Mouse (Mus musculus): ENCODE measurements around the gene Gpr65. TPM values are rescaled to one million over a fixed set of nuclear protein-coding genes. Genes with fewer than 3 reads are reported as not detected.
A peak's percentile ranks its signal among the peaks of the same experiment; 100 is the strongest.

Gpr65 gene
- total and polyA plus RNA-seq, 3 experiments: 31.9 to 80.5 (median 80.3) TPM

- in situ Hi-C loops (cut with MboI; ENCODE audit: low pct_ligation_motif_present, low pct_unique_long_range_greater_than_20kb, low sequenced_read_pairs): no loop called here
- H3K4me3 ChIP-seq (replicated peaks in 1 of 3; ENCODE audit: low read depth in 2 of 3, low read length in 2 of 3, poor library complexity in 1 of 3): no peak overlapping the region
- 0 out of 2 replicates have a peak, but pooled peaks have one; percentile 65 for TF ChIP-seq SIN3A (IDR thresholded peaks at IDR 0.05; ENCODE audit: low read length)
- no peak for TF ChIP-seq PAX5 (IDR thresholded peaks at IDR 0.05; ENCODE audit: low read length)
- no peak for TF ChIP-seq E2F4 (IDR thresholded peaks at IDR 0.05; ENCODE audit: insufficient replicate concordance, low read depth, low read length)
- TF ChIP-seq CHD1 (IDR thresholded peaks at IDR 0.05; ENCODE audit: low read depth, low read length): no peak
- no peak for TF ChIP-seq UBTF (IDR thresholded peaks at IDR 0.05; ENCODE audit: low read depth, low read length)
- TF ChIP-seq IRF4 (IDR thresholded peaks at IDR 0.05; ENCODE audit: low read depth, low read length): peak; percentile 90
- peak; percentile 83 for TF ChIP-seq JUN (IDR thresholded peaks at IDR 0.05; ENCODE audit: insufficient read depth, low read depth, low read length)
- no peak for TF ChIP-seq POLR2AphosphoS2 (IDR thresholded peaks at IDR 0.05; ENCODE audit: low read depth, low read length)
- TF ChIP-seq ZMIZ1 (IDR thresholded peaks at IDR 0.05; ENCODE audit: low read depth, low read length): peak; percentile 70; the same call in 1 of the 2 replicates
- TF ChIP-seq HCFC1 (IDR thresholded peaks at IDR 0.05; ENCODE audit: low read depth, low read length): no peak
- TF ChIP-seq KAT2A (IDR thresholded peaks at IDR 0.05; ENCODE audit: insufficient replicate concordance, low read length): no peak
- 0 out of 2 replicates have a peak, but pooled peaks have one; percentile 15 for TF ChIP-seq TBP (conservative IDR thresholded peaks at IDR 0.05; ENCODE audit: low read depth, low read length)
- peak; percentile 15 to 82; a peak in 2 of 4 replicates for TF ChIP-seq CTCF (conservative IDR thresholded peaks at IDR 0.05 in 1 of 2, IDR thresholded peaks at IDR 0.05 in 1 of 2; ENCODE audit: low read depth in 2 of 2, low read length in 2 of 2)
- TF ChIP-seq TCF12 (IDR thresholded peaks at IDR 0.05; ENCODE audit: low read depth, low read length): no peak
- TF ChIP-seq RCOR1 (conservative IDR thresholded peaks at IDR 0.05; ENCODE audit: low read depth, low read length): peak; percentile 78; the same call in 1 of the 2 replicates
- TF ChIP-seq BHLHE40 (IDR thresholded peaks at IDR 0.05; ENCODE audit: low read depth, low read length): peak; percentile 23; the same call in 1 of the 2 replicates
- TF ChIP-seq ETS1 (conservative IDR thresholded peaks at IDR 0.05; ENCODE audit: low read depth, low read length): 0 out of 2 replicates have a peak, but pooled peaks have one; percentile 8
- TF ChIP-seq RAD21 (IDR thresholded peaks at IDR 0.05; ENCODE audit: low read depth, low read length): peak; percentile 62
- TF ChIP-seq MEF2A (IDR thresholded peaks at IDR 0.05; ENCODE audit: borderline replicate concordance, low read depth, low read length): peak; percentile 86
- no peak for TF ChIP-seq GABPA (IDR thresholded peaks at IDR 0.05; ENCODE audit: insufficient replicate concordance, low read depth, low read length)
- no peak for TF ChIP-seq ZNF384 (IDR thresholded peaks at IDR 0.05; ENCODE audit: low read depth, low read length)
- TF ChIP-seq ZC3H11A (IDR thresholded peaks at IDR 0.05; ENCODE audit: low read depth, low read length): peak; percentile 27; the same call in 1 of the 2 replicates
- TF ChIP-seq JUND (conservative IDR thresholded peaks at IDR 0.05; ENCODE audit: low read depth, low read length): peak; percentile 88
- TF ChIP-seq MAZ (IDR thresholded peaks at IDR 0.05; ENCODE audit: low read depth, low read length): peak; percentile 72; the same call in 1 of the 2 replicates
- 0 out of 2 replicates have a peak, but pooled peaks have one; percentile 54 for TF ChIP-seq MXI1 (IDR thresholded peaks at IDR 0.05; ENCODE audit: low read depth, low read length)
- TF ChIP-seq USF1 (IDR thresholded peaks at IDR 0.05; ENCODE audit: low read depth, low read length): no peak
- no peak for TF ChIP-seq USF2 (conservative IDR thresholded peaks at IDR 0.05; ENCODE audit: low read depth, low read length)
- TF ChIP-seq SMC3 (IDR thresholded peaks at IDR 0.05; ENCODE audit: low read depth, low read length): peak; percentile 84
- TF ChIP-seq ELF1 (IDR thresholded peaks at IDR 0.05; ENCODE audit: low read depth, low read length): peak; percentile 84
- no peak for TF ChIP-seq NRF1 (IDR thresholded peaks at IDR 0.05; ENCODE audit: low read depth, low read length)
- TF ChIP-seq NELFE (IDR thresholded peaks at IDR 0.05; ENCODE audit: low read depth, low read length): no peak
- no peak; the same call in 1 of the 2 replicates for TF ChIP-seq CHD2 (IDR thresholded peaks at IDR 0.05; ENCODE audit: low read length)
- TF ChIP-seq MAX (IDR thresholded peaks at IDR 0.05; ENCODE audit: low read length): no peak; the same call in none of the 2 replicates
- TF ChIP-seq MYC (IDR thresholded peaks at IDR 0.05; ENCODE audit: low read depth, low read length): no peak
- TF ChIP-seq EP300 (IDR thresholded peaks at IDR 0.05; ENCODE audit: low read length): peak; percentile 70
- peak; percentile 21; the same call in 1 of the 2 replicates for TF ChIP-seq POLR2A (IDR thresholded peaks at IDR 0.05; ENCODE audit: low read depth, low read length)
- no peak for TF ChIP-seq ZKSCAN1 (IDR thresholded peaks at IDR 0.05; ENCODE audit: borderline replicate concordance, low read depth, low read length)
- TF ChIP-seq MAFK (IDR thresholded peaks at IDR 0.05; ENCODE audit: insufficient replicate concordance, low read length): no peak
- H3K79me2 ChIP-seq (replicated peaks; ENCODE audit: control insufficient read depth, extremely low read depth, insufficient read depth, poor library complexity, severe bottlenecking): no peaks in the 10 kb centered on the region; the same call in 1 of the 2 replicates
- dilution Hi-C loops (cut with MboI; ENCODE audit: extremely low pct_ligation_motif_present, extremely low pct_unique_long_range_greater_than_20kb, low sequenced_read_pairs): no loop called here
- H3K4me2 ChIP-seq (ENCODE audit: insufficient read depth, low read depth, poor library complexity, severe bottlenecking): peak overlapping the region; percentile 72; the same call in 1 of the 2 replicates
- peaks cover 0 to 5% of the 10 kb centered on the region in 2 experiments for H3K36me3 ChIP-seq (replicated peaks in 1 of 2; ENCODE audit: control insufficient read depth in 1 of 2, insufficient read depth in 1 of 2, low read length in 1 of 2)
- DNase-seq (ENCODE audit: extremely low read depth): peak; percentile 96
- no peaks in the 10 kb centered on the region for H3K27me3 ChIP-seq (replicated peaks)
- peak overlapping the region; percentile 98 for H3K27ac ChIP-seq (ENCODE audit: insufficient read depth, low read depth)
- peaks cover 15 to 32% of the 10 kb centered on the region in 2 experiments; a peak in 3 of 4 replicates for H3K4me1 ChIP-seq (ENCODE audit: control insufficient read depth in 1 of 2, insufficient read depth in 2 of 2)
- H3K9me3 ChIP-seq (replicated peaks; ENCODE audit: low read length): peaks cover 19% of the 10 kb centered on the region
- H3K9ac ChIP-seq (ENCODE audit: insufficient read depth, low read depth): no peak overlapping the region; the same call in 1 of the 2 replicates
These were observed 15.0 kb downstream of the Gpr65 start for GRCm38 (mm10) chr12:98283487-98283860.

All from CH12.LX (cell line).